Mouse (Mus musculus) forebrain, embryonic 14.5 days (tissue): ENCODE data around the gene Nwd1. TPM values are rescaled to one million over a fixed set of nuclear protein-coding genes. Genes with fewer than 3 reads are reported as not detected.

ENCODE experiments used
- ATAC-seq: fragments of 200-750 bp; cut with Nextera tagmentation; 2 replicates; pipeline ENCODE4 v1.8.0; 2017; ENCODE audit warnings: mild to moderate bottlenecking, moderate library complexity
- DNase-seq: peaks from one replicate; pipeline ENCODE4 v3.0.0-alpha.2; 2015; ENCODE audit warnings: low spot score
- H3K27ac ChIP-seq: fragments of 300-500 bp; sonication (generic); 2 replicates; pipeline ENCODE4 v1.5.1; 2014; ENCODE audit warnings: low read depth, mild to moderate bottlenecking, control low read depth, low read length, moderate library complexity
- H3K27me3 ChIP-seq: fragments of 300-500 bp; sonication (generic); replicated peaks from 2 replicates; pipeline ENCODE4 v1.6.1; 2014; ENCODE audit warnings: low read length, control low read depth, mixed read lengths; ENCODE audit not compliant: control insufficient read depth, insufficient read depth
- H3K36me3 ChIP-seq: fragments of 300-500 bp; sonication (generic); 2 replicates; pipeline ENCODE4 v1.6.1; 2014; ENCODE audit warnings: low read length, control low read depth; ENCODE audit not compliant: control insufficient read depth, insufficient read depth
- H3K4me1 ChIP-seq: fragments of 300-500 bp; sonication (generic); 2 replicates; pipeline ENCODE4 v1.6.1; 2014; ENCODE audit warnings: antibody characterized with exemption, low read length, control low read depth; ENCODE audit not compliant: control insufficient read depth, insufficient read depth
- H3K4me2 ChIP-seq: fragments of 300-500 bp; sonication (generic); 2 replicates; pipeline ENCODE4 v1.6.1; 2014; ENCODE audit warnings: mild to moderate bottlenecking, control low read depth, low read length
- H3K4me3 ChIP-seq: fragments of 300-500 bp; sonication (generic); 2 replicates; pipeline ENCODE4 v1.5.1; 2014; ENCODE audit warnings: low read depth, low read length, control low read depth
- H3K9ac ChIP-seq: fragments of 300-500 bp; sonication (generic); 2 replicates; pipeline ENCODE4 v1.6.1; 2014; ENCODE audit warnings: mild to moderate bottlenecking, low read length, control low read depth, moderate library complexity
- H3K9me3 ChIP-seq: fragments of 300-500 bp; sonication (generic); replicated peaks from 2 replicates; pipeline ENCODE4 v1.6.1; 2016; ENCODE audit warnings: low read length, control low read depth, mixed read lengths; ENCODE audit not compliant: control insufficient read depth
- WGBS: fragments of 180-500 bp; shearing (Covaris S2); extraction: QIAGEN DNeasy Blood & Tissue Kit; methylation state at CpG from one replicate; pipeline ENCODE4 v1.1.7; 2014; 5-methylcytosine and 5-hydroxymethylcytosine counted together
- microRNA-seq: library from miRNA; unstranded; fragments of <30 nt; microRNA quantifications from one replicate; pipeline ENCODE4, GENCODE M21; 2016
- polyA plus RNA-seq: library from polyadenylated mRNA; unstranded; fragments of >200 nt; fragmentation: Nextera tagmentation; extraction: Ambion mirVana; gene quantifications from 2 replicates; pipeline ENCODE4 v1.2.1, GENCODE M21; 2014

Gene Nwd1
- polyA plus RNA-seq, 1 experiment from 2014 or later, result 0.81 TPM

- WGBS, result 92% methylated on average over 7 of the region's 7 CpGs
- H3K4me1 ChIP-seq, result no peaks in the 10 kb centered on the region
- no peak within 1 kb of the TSS for H3K9ac ChIP-seq
- H3K4me2 ChIP-seq, result no peak within 1 kb of the TSS
- no peak for ATAC-seq
- no peaks in the 10 kb centered on the region for H3K9me3 ChIP-seq
- DNase-seq, result no peak
- no peaks in the 10 kb centered on the region for H3K27me3 ChIP-seq
- H3K4me3 ChIP-seq, result no peak within 1 kb of the TSS
- no peak within 1 kb of the TSS for H3K27ac ChIP-seq
- peaks cover 27% of the 10 kb centered on the region for H3K36me3 ChIP-seq
Measured at GRCm38 (mm10) chr8:72761322-72762051, 115.0 kb downstream of the Nwd1 start, which contains the start of gene F2rl3. Gene F2rl3, plus strand, starts transcription at chr8:72761880.

- WGBS, result 90% methylated on average over 12 of the region's 12 CpGs
Measured at GRCm38 (mm10) chr8:72762306-72762705, 115.8 kb downstream of the Nwd1 start.

GRCm38 (mm10) chr8:72765696-72766095, 119.2 kb downstream of the Nwd1 start:
- H3K9ac ChIP-seq, result no peak overlapping the region
- no peak for ATAC-seq
- no peaks in the 10 kb centered on the region for H3K27me3 ChIP-seq
- H3K4me3 ChIP-seq, result no peak overlapping the region
- no peak for DNase-seq
- WGBS, result 69% methylated on average over 4 of the region's 4 CpGs
- no peak overlapping the region for H3K4me2 ChIP-seq
- peaks cover 4% of the 10 kb centered on the region; the same call in 1 of the 2 replicates for H3K4me1 ChIP-seq
- H3K9me3 ChIP-seq, result no peaks in the 10 kb centered on the region
- H3K27ac ChIP-seq, result no peak overlapping the region
- no peaks in the 10 kb centered on the region for H3K36me3 ChIP-seq

More at GRCm38 (mm10) chr8:72762306-72762705, 115.8 kb downstream of the Nwd1 start:
- H3K4me2 ChIP-seq, result no peak overlapping the region
- H3K4me3 ChIP-seq, result no peak overlapping the region
- H3K27ac ChIP-seq, result no peak overlapping the region
- no peaks in the 10 kb centered on the region for H3K9me3 ChIP-seq
- no peak overlapping the region for H3K9ac ChIP-seq
- H3K36me3 ChIP-seq, result peaks cover 19% of the 10 kb centered on the region
- DNase-seq (no peak), ATAC-seq (no peak)
- no peaks in the 10 kb centered on the region for H3K27me3 ChIP-seq
- H3K4me1 ChIP-seq, result peaks cover 4% of the 10 kb centered on the region; the same call in 1 of the 2 replicates

- Histone ChIP-seq H3K9me3 (no peaks in the 10 kb centered on the region), H3K36me3 (no peaks in the 10 kb centered on the region), H3K4me2 (no peak overlapping the region), H3K4me3 (no peak overlapping the region), H3K27me3 (no peaks in the 10 kb centered on the region), H3K9ac (no peak overlapping the region), H3K27ac (no peak overlapping the region), H3K4me1 (peaks cover 4% of the 10 kb centered on the region; the same call in 1 of the 2 replicates)
- DNase-seq (no peak), ATAC-seq (no peak)
- 34% methylated on average over 7 of the region's 7 CpGs for WGBS
Measured at GRCm38 (mm10) chr8:72766777-72767176, 120.3 kb downstream of the Nwd1 start.

Small RNA genes lying within 50 kb of the gene (microRNA-seq; reads per million reads assigned to microRNA genes)
- not detected for gene Gm26237

Other genes starting within 250 kb of the Nwd1 start
- gene Eps15l1, start 225.3 kb upstream of the Nwd1 start, polyA plus RNA-seq, result 57.8 and 65.5 TPM in 2 replicates
- gene Calr3, start 202.8 kb upstream of the Nwd1 start, polyA plus RNA-seq, result 1.0 and 1.1 TPM in 2 replicates
- 14.8 and 17.1 TPM in 2 replicates for gene 1700030K09Rik, start 202.8 kb upstream of the Nwd1 start, polyA plus RNA-seq
- gene Cherp, start 171.5 kb upstream of the Nwd1 start, polyA plus RNA-seq, result 33.2 and 42.6 TPM in 2 replicates
- 5.8 and 6.6 TPM in 2 replicates for gene Slc35e1, start 154.1 kb upstream of the Nwd1 start, polyA plus RNA-seq
- 11.8 and 14.7 TPM in 2 replicates for gene Med26, start 98.4 kb upstream of the Nwd1 start, polyA plus RNA-seq
- 103 and 108 TPM in 2 replicates for gene Smim7, start 75.6 kb upstream of the Nwd1 start, polyA plus RNA-seq
- gene Tmem38a, start 74.7 kb upstream of the Nwd1 start, polyA plus RNA-seq, result 16.2 and 18.8 TPM in 2 replicates
- 230 and 253 TPM in 2 replicates for gene Sin3b, start 76.6 kb downstream of the Nwd1 start, polyA plus RNA-seq
- gene F2rl3, start 115.2 kb downstream of the Nwd1 start, polyA plus RNA-seq, result 0.42 and 0.77 TPM in 2 replicates